Mouse (Mus musculus): ENCODE measurements around the gene Gltp.

- TF ChIP-seq POLR2A (IDR thresholded peaks at IDR 0.05; ENCODE audit: low read depth, low read length) = no peak
- no peak for TF ChIP-seq CTCF (IDR thresholded peaks at IDR 0.05; ENCODE audit: extremely low read depth, insufficient read depth, insufficient read length, insufficient replicate concordance)
Measured at GRCm38 (mm10) chr5:114731498-114731897, 40.7 kb upstream of the Gltp start.

Data from spleen, adult 2 months (tissue).